Mouse (Mus musculus): Measurements from ENCODE around the gene Psip1.

- TF ChIP-seq POLR2A (IDR thresholded peaks at IDR 0.05; ENCODE audit: control insufficient read depth, low read depth, low read length) (no peak), CTCF (IDR thresholded peaks at IDR 0.05; ENCODE audit: control insufficient read depth, insufficient read depth, insufficient replicate concordance, low read depth, low read length) (no peak)
Measured at GRCm38 (mm10) chr4:83525690-83526055, 39.4 kb upstream of the Psip1 start.

Data from testis, adult 2 months (tissue).